Mouse (Mus musculus) urinary bladder, postnatal 25 days (tissue): ENCODE measurements around the gene Il12rb2.

Experiments used
- DNase-seq: peaks from one replicate; pipeline ENCODE4 v3.0.0; 2022; ENCODE audit warnings: low spot score

Gene Il12rb2

DNA sequence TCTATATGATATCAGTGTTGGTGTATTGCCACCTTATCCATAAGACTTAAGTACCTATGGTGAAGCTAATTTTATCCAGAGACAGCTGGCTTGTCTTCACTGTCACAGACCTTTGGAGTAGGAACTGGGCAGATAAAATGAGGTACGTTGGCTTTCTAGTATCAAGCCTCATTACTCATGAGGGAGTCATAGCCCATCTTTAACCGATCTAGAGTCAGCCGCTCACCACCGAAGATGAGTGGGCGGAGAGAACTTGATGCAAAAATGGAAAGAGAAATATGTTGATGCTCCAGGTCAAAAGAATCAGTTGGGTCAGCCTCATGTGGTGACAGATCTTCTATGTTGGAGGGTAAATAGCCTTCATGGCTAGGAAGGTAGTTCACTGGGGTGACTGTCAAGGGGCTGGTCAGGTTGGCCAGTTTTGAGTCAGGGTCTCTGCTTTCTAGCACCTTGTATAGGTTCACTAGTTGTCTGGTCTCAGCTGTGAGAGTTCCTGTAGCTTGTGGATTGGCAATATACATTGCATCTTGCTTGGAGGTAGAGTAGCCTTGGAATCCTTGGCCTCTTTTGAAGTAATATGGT lies 83.9 kb downstream of the Il12rb2 start:
- DNase-seq, result no peak

DNA sequence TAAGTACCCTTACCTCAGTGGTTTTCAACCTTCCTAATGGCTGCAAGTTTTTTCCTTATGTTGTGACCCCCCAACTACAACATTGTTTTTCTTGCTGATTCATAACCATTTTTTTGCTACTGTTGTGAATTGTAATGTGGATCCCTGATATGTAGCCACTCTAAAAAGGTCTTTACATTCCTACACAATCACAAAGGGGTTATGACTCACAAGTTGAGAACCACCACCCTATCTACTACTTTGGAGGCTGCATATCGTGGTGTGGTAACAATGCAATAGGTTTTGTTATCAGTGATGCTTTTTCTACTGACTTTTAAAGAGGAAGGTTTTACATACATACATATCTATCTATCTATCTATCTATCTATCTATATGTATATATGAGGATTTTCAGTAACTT lies 93.1 kb downstream of the Il12rb2 start:
- DNase-seq, result no peak

DNA sequence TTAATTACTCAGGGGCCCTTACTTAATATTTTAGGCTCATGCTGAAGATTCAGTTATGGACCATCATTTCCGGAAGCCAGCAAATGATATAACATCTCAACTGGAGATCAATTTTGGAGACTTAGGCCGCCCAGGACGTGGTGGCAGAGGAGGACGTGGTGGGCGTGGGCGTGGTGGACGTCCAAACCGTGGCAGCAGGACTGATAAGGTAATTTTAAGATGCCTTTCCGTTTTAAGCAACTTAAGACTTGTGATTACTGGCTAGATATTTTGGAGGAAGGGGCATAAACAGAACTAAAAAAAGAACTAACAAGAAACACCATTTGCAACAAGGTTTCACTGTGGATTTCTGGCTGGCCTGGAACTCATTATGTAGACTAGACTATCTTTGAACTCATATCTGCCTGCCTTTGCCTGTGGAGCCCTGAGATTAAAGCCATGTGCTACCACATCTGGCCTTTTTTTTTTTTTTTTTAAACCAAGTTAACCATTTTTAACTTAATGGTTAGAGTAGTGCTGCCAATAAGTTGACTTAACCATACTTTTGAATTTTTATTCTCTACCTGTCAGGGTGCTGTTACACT lies 94.3 kb downstream of the Il12rb2 start:
- DNase-seq, result no peak

DNA sequence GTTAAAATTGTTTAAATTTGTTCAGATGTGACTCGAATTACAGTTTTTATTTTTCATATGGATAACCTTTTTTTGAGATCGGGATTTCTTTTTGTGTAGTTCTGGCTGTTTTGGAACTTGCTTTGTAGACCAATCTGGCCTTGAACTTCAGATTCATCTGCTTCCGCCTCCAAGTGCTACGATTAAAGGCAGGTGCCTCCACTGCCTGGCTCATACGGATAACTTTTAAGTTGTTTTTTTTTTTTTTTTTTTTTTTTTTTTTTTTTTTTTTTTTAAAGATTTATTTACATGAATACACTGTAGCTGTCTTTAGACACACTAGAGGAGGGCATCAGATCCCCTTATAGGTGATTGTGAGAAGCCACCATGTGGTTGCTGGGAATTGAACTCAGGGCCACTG lies 98.0 kb downstream of the Il12rb2 start:
- no peak for DNase-seq

DNA sequence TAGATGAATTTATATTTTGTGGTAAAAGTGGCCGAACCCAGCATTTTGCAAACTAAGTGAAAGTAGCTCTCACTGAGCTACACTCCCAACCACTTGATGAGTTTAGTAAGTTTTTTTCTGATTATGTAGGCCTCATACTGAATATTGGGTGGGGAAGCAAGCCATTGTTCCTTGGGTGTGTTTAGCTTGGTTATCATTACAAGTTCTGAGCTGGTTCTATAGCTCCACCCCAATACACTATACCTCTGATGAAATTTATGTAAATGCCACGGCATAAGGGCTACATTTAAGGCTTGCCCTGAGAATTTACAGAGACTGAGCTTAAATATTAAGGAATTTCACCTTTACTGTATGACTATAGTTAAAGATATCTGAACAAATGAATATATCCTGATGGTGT lies 106.5 kb downstream of the Il12rb2 start:
- no peak for DNase-seq

DNA sequence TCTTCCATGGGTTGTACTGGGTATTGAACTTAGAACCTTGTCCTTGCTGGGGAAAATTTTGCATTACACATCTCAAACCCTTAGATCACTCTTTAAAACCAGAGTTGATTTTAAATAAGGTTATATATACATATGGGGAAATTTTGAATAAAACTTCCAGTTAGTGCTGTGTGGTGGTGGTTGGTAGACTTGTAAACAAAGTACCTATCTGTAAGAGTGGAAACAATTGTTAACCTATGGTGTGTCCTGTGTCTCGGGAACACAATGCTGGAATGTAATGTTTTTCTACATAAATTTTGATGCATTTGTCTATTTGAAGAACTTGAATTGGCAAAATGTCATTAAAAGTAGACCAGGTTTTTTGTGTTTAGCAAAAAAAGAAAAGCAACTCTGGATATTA lies 107.0 kb downstream of the Il12rb2 start:
- no peak for DNase-seq

DNA sequence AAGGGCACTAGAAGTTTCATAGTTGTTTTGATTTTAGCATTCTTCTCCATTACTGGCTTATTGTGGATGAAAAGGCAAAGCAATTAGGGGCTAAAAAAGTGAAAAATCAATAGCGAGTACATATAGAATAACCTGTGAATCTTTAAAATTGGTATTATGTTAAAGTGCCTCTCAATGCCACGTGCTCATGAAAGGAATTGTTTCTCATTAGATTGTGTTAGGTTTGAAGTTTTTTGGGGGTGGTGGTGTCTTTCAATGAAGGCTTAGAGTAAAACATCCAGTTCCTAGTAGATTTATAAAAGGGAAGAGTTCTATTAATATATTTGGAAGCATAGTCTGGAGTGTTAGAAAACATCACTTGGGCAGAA lies 107.8 kb downstream of the Il12rb2 start:
- no peak for DNase-seq

DNA sequence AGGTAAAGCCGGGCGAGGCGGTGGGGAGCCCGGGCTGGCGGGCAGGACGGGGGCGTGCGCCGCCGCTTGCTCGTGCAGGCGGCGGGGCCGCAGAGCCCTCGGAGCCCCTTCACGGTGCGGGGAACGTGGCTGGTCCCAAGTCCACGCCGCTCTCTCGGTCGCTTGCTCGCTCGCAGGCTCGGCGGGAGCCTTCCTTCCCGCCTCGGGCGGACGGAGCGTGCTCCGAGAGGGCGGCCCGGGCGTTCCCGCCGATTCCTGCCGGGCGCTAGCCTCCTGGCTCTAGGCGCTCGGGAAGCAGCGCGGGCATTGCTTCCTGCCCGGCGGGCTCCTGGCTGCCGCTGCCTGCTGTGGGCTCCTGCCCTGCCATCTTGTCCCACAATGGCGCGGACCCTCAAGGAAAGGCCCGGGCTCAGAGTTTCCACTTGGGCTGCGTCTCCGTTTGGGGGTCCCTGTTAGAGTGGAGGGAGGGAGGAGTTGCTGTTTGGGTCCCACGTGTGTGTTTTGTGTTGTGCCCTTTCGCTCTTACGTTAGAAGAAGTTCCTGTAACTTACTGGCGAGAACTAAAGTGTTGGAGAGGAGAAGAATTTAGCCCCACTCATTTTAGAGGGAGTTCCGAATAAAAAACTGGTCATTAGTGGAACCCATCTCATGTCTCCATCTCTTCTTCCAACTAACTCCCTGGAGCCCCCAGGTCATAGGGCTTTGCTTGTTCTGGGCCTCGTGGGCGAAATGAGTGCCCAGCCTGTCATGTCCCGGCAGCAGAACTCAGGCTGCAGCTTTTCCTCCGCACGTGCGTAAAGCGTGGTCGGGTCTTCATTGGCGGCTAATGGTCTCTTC lies 108.4 kb downstream of the Il12rb2 start:
- DNase-seq, result peak; percentile 30

DNA sequence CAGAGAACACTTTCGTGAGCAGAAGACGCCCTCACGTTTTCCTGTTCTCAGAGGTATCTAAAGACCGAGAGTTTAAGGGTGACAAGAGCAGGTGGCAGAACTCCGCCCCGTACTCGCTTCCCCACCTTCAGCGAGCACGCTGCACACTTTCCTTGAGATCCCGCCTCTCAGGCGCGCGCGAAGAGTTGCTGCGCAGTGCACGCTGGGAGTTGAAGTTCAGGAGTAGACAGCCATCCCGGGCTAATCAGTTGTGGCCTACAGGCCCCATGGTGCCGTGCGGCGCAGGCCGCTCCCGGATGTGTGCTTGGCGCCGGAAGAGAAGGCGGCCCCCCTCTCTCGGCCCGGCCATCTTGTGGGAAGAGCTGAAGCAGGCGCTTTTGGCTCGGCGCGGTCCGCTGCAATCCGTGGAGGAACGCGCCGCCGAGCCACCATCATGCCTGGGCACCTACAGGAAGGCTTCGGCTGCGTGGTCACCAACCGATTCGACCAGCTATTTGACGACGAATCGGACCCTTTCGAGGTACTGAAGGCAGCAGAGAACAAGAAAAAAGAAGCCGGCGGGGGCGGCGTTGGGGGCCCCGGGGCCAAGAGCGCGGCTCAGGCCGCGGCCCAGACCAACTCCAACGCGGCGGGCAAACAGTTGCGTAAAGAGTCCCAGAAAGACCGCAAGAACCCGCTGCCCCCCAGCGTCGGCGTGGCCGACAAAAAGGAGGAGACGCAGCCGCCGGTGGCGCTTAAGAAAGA lies 109.2 kb downstream of the Il12rb2 start:
- DNase-seq, result peak; percentile 83

DNA sequence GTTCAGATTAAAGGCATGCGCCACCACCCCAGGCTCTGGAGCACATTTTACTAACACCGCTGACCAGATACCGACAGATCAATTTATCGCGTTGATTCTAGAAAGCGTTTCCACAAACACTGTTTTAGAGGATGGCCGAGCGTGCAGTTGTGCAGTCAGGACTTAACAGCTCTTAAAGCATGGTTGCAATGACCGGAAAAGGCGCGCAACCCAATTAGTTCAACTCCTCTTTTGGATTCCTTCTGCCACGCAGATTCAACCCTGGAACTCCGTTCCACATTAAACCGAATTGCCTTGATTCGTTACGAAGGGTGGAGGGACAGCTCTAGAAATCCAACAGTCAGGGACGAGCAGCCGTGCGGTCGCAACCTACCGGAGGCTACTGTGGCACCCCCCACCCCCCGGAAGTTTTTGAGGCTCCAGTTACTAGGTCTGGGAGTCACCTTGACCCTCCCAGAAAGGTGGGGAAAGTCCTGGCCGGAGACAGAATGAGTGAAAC lies 109.8 kb downstream of the Il12rb2 start:
- no peak for DNase-seq

DNA sequence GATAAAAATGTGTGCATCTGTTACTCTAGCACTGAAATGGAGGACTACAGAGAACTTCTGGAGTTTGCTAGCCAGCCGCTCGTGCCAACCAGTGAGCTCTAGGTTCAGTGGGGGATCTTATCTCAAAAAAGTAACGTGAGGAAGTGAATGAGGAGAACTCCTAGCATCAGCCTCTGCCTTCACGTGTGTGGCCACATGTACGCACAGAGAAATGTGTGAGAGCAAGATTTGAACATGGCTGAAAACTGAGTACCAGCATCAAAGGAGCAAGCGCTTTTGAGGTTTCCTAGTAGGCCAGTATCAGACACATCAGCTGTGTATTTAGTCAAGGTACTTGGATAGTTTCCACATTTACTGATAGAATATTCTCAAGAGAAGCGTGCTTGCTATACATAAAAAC lies 111.1 kb downstream of the Il12rb2 start:
- DNase-seq, result no peak

DNA sequence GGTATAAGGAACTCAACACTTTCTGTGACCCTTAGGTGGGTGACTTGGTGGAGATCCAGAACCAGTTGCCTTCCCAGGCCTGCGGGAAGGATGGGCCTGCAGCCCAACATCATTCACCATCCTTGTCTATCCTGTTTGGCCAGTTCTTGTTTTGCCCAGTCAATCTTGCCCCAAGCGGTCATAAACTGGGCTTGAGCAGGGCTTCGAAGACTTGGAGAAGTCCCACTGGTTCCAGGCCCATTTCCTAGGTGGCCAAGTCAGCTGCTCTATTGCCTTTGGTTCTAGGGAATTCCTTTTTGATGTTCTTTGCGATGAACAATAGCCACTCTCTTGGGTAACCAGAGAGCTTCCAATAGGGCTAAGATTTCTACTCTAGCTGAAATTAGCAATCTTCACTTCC lies 124.9 kb downstream of the Il12rb2 start:
- no peak for DNase-seq

DNA sequence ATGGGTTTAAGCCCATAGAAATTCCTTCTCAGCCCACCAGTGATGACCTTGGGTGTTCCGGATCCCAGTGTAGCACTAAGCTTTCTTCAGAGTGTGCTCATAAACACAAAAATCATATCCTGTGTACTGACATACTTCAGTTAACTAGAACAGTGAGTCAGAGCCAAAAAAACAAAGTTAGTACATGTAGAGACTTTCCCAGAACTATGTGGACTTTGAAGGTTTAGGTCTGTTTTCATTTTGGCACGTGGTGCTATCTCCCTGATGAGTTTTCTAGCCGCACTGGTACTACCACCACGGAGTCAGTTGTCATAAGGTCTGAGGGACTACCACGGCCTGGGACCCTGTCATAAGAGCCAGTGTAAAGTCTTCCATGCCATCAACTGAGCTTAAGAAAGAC lies 131.5 kb downstream of the Il12rb2 start:
- DNase-seq, result no peak

DNA sequence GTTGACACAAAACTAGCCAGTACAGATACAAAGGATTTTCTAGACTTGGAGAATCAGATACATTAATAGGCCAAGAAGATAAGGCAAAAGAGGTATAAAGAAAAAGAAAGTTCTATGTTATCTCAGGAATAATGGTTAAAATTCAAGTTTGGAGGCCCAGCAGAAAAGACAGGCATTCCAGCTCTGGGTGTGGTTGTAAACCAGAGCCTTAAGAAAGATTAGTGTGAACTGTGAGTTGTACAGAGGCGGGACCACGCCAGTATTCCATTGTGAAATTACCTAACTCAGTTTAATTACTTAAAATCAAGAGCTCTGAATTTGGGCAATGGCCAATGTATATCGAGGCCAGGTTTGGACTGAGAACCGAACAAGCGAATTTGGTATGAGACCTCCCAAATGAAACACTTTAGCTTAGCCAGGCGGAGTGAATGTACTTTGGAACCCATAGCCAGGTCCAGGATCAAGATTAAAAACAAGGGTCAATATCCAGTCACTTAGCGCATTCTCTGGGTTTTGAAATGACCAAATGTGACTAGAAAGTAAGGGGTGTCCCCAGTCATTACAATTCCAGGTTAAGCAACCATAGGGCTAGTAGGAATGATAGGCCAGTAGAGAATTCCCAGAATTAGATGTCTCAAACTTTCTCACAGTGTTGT lies 132.1 kb downstream of the Il12rb2 start:
- DNase-seq, result no peak
